Mouse (Mus musculus): Measurements from ENCODE around the gene Usp53.

Gene Usp53

GRCm38 (mm10) chr3:122964301-122964700 is 20.0 kb downstream of the Usp53 start:
- in situ Hi-C loops (cut with MboI, MseI): no loop called here

GRCm38 (mm10) chr3:122950129-122950528 is 34.2 kb downstream of the Usp53 start:
- in situ Hi-C loops (cut with MboI, MseI): no loop called here

GRCm38 (mm10) chr3:122943387-122943890 is 40.9 kb downstream of the Usp53 start:
- in situ Hi-C loops (cut with MboI, MseI): no loop called here

- in situ Hi-C loops (cut with MboI, MseI): loop anchor here (10.0 kb wide), 1 partner anchor 166 kb away; no protein-coding TSS in a partner anchor
These were observed 45.1 kb downstream of the Usp53 start for GRCm38 (mm10) chr3:122939215-122939614.

GRCm38 (mm10) chr3:122937176-122937575 is 47.1 kb downstream of the Usp53 start:
- in situ Hi-C loops (cut with MboI, MseI): loop anchor here (10.0 kb wide), 1 partner anchor 168 kb away; no protein-coding TSS in a partner anchor

GRCm38 (mm10) chr3:122932466-122932865 is 51.8 kb downstream of the Usp53 start:
- in situ Hi-C loops (cut with MboI, MseI): loop anchor here (10.0 kb wide), 1 partner anchor 172 kb away; no protein-coding TSS in a partner anchor

GRCm38 (mm10) chr3:122929723-122930122 is 54.6 kb downstream of the Usp53 start:
- in situ Hi-C loops (cut with MboI, MseI): loop anchor here (5.0 to 10.0 kb wide), 3 partner anchors 53 to 205 kb away; partner anchors contain the start of genes Pde5a and Usp53

- in situ Hi-C loops (cut with MboI, MseI): loop anchor here (10.0 kb wide), 1 partner anchor 199 kb away; the partner anchor contains the start of gene Pde5a
These were observed 60.0 kb downstream of the Usp53 start, which contains the start of gene 1810037I17Rik for GRCm38 (mm10) chr3:122924009-122924914. Gene 1810037I17Rik, plus strand, starts transcription at chr3:122924203.

GRCm38 (mm10) chr3:122923147-122923546 is 61.2 kb downstream of the Usp53 start:
- in situ Hi-C loops (cut with MboI, MseI): loop anchor here (10.0 kb wide), 1 partner anchor 198 kb away; the partner anchor contains the start of gene Pde5a

GRCm38 (mm10) chr3:122921676-122922527 is 62.4 kb downstream of the Usp53 start:
- in situ Hi-C loops (cut with MboI, MseI): loop anchor here (10.0 kb wide), 1 partner anchor 197 kb away; the partner anchor contains the start of gene Pde5a

GRCm38 (mm10) chr3:122920572-122921435 is 63.5 kb downstream of the Usp53 start:
- in situ Hi-C loops (cut with MboI, MseI): loop anchor here (10.0 kb wide), 1 partner anchor 196 kb away; the partner anchor contains the start of gene Pde5a

- in situ Hi-C loops (cut with MboI, MseI): no loop called here
These were observed 65.0 kb downstream of the Usp53 start, which contains the start of gene Gm10959 for GRCm38 (mm10) chr3:122919260-122919659. Gene Gm10959, minus strand, starts transcription at chr3:122919360.

GRCm38 (mm10) chr3:122918672-122919071 is 65.6 kb downstream of the Usp53 start:
- in situ Hi-C loops (cut with MboI, MseI): no loop called here

GRCm38 (mm10) chr3:122916191-122916680 is 68.1 kb downstream of the Usp53 start:
- in situ Hi-C loops (cut with MboI, MseI): no loop called here

GRCm38 (mm10) chr3:122915493-122915892 is 68.8 kb downstream of the Usp53 start:
- in situ Hi-C loops (cut with MboI, MseI): no loop called here

- in situ Hi-C loops (cut with MboI, MseI): no loop called here
These were observed 76.5 kb downstream of the Usp53 start for GRCm38 (mm10) chr3:122907841-122908240.

GRCm38 (mm10) chr3:122903746-122904433 is 80.4 kb downstream of the Usp53 start:
- in situ Hi-C loops (cut with MboI, MseI): loop anchor here (5.0 kb wide), 1 partner anchor 262 kb away; no protein-coding TSS in a partner anchor

- in situ Hi-C loops (cut with MboI, MseI): no loop called here
These were observed 86.1 kb downstream of the Usp53 start for GRCm38 (mm10) chr3:122898254-122898653.

- in situ Hi-C loops (cut with MboI, MseI): no loop called here
These were observed 89.0 kb downstream of the Usp53 start for GRCm38 (mm10) chr3:122895189-122895731.

Measured in T-helper 2 cell (primary cell).